Mouse (Mus musculus) kidney, postnatal 4 days (tissue): ENCODE measurements around the gene Ksr2.

Source experiments
- DNase-seq, 2 experiments: peaks; one replicate each; pipeline ENCODE4 v3.0.0; 2021; ENCODE audit warnings: mixed read lengths in 2 of 2

The Ksr2 gene

DNA sequence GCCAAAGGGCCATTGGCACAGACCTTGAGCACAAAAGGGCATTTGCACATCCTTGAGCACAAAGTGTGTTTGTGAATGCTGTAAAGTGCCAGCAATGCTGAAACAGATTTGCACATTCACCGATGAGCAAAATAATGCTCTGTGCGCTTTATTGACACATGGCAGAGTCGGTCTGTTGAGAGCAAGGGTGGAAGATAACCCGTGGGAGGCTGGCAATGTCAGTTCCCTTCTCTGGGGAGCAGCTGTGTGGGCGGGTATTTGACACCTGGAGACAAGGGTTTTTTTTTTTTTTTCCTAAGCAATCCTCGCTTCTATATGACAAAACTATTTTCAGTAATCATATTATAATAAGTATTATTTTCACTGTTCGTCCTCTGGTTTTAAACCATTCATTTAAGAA lies 389.8 kb downstream of the Ksr2 start:
- DNase-seq = no peak

GRCm38 (mm10) chr5:117810930-117811329 lies 397.1 kb downstream of the Ksr2 start:
- DNase-seq = no peak

- no peak for DNase-seq
Observed at GRCm38 (mm10) chr5:117818800-117819199, 405.0 kb downstream of the Ksr2 start.

GRCm38 (mm10) chr5:117820445-117820844 lies 406.6 kb downstream of the Ksr2 start:
- peak in 1 of 2 experiments; percentile 31 for DNase-seq

- DNase-seq = no peak
Observed at GRCm38 (mm10) chr5:117823811-117824210, 410.0 kb downstream of the Ksr2 start.

- DNase-seq = no peak
Observed at GRCm38 (mm10) chr5:117824486-117824885, 410.7 kb downstream of the Ksr2 start.
